Mouse (Mus musculus): ENCODE data around the gene Nfat5. TPM values are rescaled to one million over a fixed set of nuclear protein-coding genes. Genes with fewer than 3 reads are reported as not detected.

Gene Nfat5
- 10 to 100 TPM; 16.8 to 18.7 TPM for total RNA-seq (2021)
- long read RNA-seq, experiment 1, full-length matches to known transcripts, result 2 of 4 reads
- long read RNA-seq, experiment 1, partial matches to known transcripts, result 0 of 4 reads
- long read RNA-seq, experiment 1, other reads (novel, unspliced or antisense), result 2 of 4 reads
- long read RNA-seq, experiment 2, full-length matches to known transcripts, result 2 of 3 reads
- long read RNA-seq, experiment 2, partial matches to known transcripts, result 0 of 3 reads
- long read RNA-seq, experiment 2, other reads (novel, unspliced or antisense), result 1 of 3 reads

DNA sequence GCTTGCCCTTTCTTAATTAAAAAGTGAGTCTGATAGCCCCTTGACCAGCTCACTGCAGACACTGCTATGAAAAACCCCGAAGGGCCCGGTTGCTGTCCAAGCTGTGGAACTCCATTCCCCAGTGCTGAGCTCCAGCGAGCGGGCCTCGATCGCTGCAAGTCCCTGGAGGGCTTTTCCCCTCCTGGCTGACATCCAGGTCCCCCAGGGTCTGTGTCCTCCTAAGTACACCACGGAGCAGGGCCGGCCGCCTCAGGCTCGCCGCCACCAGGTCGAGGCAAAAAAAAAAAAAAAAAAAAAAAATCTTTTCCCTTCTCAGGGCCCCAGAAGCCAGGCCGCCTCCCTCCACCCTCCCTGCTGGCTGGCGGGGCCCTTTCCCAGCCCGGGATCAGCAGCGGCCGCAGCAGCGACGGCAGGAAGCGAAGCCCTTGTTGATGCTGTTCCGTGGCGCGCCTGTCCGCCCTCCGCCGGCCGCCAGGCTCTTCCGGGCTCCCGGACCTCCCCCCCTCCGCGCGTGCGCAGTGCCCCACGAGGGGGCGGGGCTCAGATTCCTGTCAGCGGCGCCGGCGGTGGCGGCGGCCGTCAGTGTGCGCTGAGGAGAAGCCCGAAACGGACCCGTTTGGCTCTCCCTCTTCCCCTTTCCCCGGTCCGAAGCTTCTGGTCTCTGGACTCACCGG is at the start of gene Nfat5:
Nfat5 (plus strand) TSS at position 543 of the 674 bp plus-strand sequence.
- intact Hi-C loops (cut with DNase I; ENCODE audit: low total_unique reads), result no loop called here
- DNase-seq, result peak; percentile 94

DNA sequence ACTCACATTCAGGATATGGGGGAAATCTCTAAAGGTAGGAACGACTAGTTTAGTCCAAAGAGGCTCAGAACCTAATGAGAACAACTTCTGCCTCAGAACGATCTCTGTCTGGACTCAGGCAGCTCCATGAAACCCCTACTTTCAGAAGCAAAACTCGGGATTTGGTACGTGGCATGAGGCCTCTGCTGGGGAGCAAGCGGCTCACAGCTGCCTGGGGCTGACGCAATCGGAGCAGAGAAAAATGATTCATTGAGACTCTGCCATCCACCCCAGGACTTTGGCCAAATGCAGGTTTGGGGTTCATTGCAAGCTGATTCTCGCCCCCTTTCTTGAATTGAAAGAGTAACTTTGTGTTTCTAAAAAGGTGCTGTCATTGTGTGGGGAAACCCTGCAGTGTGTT is 49.1 kb upstream of the Nfat5 start:
- peak; percentile 33 for DNase-seq
- intact Hi-C loops (cut with DNase I; ENCODE audit: low total_unique reads), result no loop called here

DNA sequence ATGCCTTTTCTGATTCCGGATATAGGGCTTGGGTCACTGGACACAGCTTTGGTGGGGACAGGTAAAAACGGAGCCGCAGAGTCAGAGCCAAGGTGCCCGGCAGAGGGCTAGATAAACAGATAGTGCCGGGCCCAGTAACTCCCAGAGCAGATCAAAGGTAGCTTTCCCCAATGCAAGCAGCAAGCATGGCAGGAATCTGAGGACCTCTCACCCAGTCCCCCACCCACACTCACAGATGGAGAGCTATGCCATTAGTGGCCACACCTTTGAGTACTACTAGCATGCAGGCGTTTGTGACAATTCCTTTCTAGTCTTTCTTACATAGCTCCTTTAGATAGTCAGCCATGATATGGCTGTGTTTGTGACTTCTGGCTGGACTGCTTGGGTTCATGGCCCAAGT is 44.8 kb upstream of the Nfat5 start:
- intact Hi-C loops (cut with DNase I; ENCODE audit: low total_unique reads), result no loop called here

DNA sequence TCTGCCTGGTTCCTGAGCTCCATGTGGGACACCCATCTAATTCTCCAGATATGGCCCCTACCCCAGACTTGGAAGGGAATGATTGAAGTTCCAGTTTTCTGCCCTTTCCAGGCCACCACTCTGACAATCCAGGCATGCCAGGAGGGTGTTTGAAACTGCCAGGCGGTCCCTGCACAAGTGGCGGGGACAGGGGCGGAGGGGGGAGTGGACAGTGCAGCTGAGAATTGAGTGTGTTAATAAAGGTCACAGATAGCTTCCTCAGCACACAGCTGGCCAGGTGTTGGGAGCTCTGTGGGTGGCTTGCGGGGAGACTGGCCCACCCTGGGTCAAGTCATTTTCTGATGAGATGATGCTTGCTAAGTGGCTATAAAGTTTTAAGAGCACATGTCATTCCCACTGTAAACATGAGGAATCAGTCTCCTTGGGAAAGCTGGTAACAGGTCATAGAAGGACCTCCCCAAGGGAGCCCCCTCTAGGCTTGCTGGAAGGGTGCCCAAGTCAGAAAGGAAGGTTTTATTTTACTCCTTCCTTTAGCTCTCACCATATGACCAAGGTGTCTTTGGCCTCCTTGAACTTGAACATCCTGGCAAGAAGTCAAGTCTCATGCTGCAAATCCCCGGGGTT is 41.7 kb upstream of the Nfat5 start:
- intact Hi-C loops (cut with DNase I; ENCODE audit: low total_unique reads), result no loop called here
- DNase-seq, result no peak

More for the DNA sequence above, 44.8 kb upstream of the Nfat5 start:
- no peak for DNase-seq

DNA sequence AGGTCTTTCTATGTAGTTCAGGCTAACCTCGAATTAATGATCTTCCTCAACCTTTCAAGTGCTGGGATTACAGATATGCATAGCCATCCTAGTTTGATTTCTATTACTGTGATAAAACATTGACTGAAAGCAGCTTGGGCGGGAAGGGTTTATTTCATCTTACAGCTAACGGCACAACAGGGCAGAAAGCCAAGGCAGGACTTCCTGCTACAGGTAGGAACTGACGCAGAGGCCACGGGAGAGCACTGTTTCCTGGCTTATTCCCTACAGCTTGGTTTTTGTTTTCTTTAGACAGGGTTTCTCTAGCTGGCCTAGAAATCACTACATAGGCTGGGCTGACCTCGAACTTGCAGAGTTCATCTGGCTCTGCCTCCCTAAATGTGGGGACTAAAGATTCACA is 40.1 kb upstream of the Nfat5 start:
- DNase-seq, result no peak
- intact Hi-C loops (cut with DNase I; ENCODE audit: low total_unique reads), result no loop called here

DNA sequence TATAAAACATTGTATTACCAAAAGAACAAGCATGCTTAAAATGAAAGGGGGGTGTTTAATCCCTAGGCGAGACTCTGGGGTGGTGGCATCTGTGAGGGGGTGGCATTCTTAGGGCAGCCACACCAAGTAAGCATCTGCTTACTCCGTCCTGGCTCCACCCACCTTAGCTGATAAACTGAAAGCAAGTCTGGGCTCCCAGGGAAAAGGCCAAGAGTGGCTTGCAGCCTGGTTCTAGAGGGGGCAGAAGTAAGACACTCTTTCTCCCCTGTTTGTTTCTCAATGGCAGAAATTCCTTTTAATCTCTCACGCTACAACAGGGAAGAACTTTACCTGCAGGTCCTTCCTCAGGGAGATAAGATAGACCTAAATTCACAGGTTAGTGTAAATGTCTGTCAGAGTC is 38.9 kb upstream of the Nfat5 start:
- intact Hi-C loops (cut with DNase I; ENCODE audit: low total_unique reads), result no loop called here
- no peak for DNase-seq

DNA sequence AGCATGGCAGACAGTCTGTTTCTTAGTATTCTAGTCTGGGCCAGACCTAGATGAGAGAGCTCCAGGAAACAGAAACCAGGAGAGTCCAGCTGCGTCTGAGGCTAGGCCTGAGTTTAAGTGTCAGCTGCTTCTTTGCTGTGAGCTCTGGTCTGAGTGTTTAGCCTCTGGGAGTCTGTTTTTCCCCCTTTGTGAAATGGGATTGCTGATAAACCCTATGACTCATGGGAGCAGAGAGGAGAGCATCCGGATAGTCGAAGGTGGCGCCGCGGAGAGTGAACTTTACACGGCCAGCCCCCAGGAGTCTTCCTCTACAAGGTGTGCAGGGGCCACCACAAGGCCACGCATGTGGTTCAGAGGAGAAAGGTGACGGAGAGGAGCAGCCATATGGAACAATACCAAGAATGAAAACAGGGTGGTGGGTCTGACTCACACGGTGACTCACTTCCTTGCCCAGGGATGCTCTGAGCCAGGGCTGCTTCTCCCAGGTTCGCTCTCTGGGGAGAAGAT is 38.3 kb upstream of the Nfat5 start:
- intact Hi-C loops (cut with DNase I; ENCODE audit: low total_unique reads), result no loop called here
- no peak for DNase-seq

DNA sequence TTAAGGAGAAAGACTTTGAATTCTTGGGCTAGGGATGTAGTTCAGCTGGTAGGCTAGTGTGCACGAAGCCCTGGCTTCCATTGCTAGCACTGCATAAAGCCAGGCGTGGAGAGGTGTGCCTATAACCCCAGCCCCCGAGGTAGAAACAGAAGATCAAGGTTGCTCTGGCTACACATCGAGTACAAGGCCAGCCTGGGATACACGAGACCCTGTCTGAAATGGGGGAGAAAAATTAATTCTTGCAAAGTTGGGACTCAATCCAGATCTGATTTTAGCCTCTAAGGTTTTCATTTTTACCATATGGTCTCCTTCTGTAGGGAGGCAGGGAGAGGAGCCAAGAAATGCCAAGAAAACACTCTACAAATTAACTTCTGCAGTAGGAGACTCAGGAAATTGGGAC is 36.0 kb upstream of the Nfat5 start:
- intact Hi-C loops (cut with DNase I; ENCODE audit: low total_unique reads), result no loop called here
- DNase-seq, result no peak

DNA sequence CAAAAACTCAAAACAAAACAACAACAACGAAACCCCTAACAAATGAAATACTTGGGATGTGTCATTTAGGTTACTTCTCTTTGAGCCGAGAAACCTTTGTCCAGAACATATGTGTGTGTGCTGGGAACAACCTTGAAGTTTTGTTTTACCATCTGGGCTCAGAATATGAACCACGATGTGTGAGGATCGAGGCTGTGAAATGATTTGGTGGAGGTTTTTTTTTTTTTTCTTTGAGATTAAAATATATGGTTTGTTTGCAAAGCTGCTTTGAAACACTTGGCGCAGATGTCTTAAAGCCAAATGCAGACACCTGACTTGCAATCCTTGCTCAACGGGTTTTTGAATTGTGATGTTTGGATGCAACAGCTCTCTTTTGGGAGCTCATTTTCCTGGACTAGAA is 33.1 kb upstream of the Nfat5 start:
- intact Hi-C loops (cut with DNase I; ENCODE audit: low total_unique reads), result no loop called here
- no peak for DNase-seq

DNA sequence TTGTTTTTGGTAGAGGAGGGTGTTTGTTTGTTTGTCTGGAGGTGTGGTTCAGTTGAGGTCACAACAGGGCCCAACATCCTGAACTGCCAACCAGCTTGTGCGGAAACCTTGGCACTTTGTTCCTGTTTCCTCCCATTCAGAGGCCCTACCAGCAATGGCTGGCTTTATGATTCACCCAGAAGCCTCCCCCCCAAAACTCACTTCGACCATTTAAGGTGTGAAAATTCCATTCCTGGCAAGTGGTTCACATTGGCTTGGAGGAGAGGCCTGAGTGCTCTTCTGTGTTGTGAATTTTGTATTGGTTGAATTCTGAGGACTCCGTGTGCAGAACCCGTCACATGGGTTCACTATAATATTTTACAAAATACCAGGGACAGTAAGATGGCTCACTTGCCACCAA is 32.1 kb upstream of the Nfat5 start:
- intact Hi-C loops (cut with DNase I; ENCODE audit: low total_unique reads), result no loop called here
- no peak for DNase-seq

DNA sequence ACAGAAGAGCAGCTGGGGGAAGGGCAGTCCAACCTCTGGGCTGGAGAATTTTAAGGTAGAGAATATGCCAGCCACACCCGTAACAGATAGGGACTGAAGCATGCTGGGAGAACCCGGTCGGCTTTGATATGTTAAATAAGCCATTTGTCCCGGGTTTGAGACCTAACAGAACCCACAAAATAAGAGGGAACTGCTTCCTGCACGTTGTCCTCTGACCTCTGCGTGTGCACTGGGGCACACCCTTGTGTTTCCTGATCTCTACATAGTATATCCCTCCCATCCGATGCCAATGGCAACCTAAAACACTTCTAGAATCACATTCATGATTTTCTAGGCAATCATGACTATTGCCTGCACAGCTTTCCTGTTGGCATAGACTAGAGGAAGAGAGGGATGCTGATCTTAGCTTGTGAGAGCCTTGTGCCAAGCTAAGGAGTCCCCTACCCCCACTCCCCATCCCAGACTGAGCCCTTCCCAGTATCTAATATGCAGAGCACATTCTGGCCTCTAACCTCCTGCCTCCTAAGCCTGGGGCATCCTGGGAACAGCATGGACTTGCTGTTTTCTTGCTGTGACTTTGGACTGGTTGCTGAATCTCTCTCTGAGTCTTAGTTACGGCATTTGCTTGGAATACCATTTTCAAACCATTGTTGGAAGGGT is 31.1 kb upstream of the Nfat5 start:
- no peak for DNase-seq
- intact Hi-C loops (cut with DNase I; ENCODE audit: low total_unique reads), result no loop called here

DNA sequence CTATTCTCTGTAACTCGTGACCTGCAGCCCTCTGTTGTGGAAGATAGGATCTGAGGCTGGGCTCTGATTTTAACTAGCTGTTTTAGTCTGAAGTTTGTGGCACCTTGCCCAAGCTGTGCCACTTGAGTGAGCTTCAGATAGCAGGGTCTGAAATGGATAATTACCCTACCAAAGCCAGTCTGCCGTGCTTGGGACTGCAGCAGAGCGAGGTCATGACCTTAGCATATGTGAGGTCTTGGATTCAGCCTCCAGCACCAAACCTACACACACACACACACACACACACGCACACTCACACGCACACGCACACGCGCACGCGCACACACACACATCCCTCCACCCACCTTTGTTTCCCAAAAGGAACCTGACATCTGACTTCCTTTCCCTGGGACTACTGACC is 27.5 kb upstream of the Nfat5 start:
- intact Hi-C loops (cut with DNase I; ENCODE audit: low total_unique reads), result no loop called here
- DNase-seq, result no peak

DNA sequence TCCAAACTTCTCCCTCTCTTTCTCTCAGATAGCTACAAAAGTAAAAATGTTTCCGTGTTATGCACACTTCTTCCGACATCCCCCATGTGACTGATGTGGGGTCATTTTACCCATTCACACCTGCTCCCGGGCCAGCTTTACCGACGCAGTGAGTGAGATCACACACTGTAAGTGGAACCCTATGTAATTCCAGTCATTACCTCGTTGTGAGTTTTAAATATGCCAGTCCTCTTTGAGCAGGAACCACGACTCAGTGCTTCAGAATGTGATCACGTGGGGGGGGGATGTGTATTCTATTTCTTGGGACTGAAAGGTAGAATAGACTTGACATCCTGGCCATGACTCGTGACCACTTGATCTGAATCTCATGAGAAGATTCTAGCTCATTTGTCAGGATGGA is 24.8 kb upstream of the Nfat5 start:
- no peak for DNase-seq
- intact Hi-C loops (cut with DNase I; ENCODE audit: low total_unique reads), result no loop called here

DNA sequence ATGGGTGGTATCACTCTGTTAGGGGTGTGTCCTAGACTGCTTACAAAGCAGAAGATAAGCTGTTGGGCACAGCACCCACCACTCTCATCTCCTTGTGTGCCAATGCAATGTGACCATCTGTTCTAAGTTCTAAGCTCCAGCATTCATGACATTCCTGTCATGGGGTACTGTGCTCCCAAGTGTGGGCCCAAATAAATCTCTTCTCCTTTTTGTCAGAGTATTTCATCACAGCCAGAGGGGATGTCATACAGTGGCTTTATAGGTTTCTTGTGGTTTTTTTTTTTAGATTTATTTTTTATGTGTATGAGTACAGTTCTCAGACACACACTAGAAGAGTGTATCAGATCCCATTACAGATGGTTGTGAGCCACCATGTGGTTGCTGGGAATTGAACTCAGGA is 24.1 kb upstream of the Nfat5 start:
- no peak for DNase-seq
- intact Hi-C loops (cut with DNase I; ENCODE audit: low total_unique reads), result no loop called here

DNA sequence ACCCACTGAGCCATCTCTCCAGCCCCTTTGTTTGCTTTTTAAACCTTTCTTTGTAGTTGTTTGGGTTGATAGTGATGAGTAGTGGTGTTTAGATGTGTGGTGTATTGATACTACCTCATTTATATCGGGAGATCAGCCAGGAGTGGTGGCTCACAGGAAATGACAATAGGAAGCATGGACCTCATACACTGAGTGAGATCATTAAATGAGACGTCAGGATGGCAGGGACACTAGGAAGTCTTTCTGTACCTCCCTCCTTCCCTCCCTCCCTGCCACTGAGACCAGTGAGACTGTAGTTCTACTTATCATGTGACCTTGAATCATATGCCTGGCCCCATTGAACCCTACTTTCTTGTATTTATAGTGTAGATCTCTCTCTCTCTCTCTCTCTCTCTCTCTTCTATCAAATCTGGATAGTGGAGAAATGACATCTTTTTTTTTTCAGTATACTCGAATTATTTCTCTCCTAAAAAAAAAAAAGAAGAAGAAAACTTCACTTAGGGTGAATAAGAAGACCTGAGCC is 23.6 kb upstream of the Nfat5 start:
- intact Hi-C loops (cut with DNase I; ENCODE audit: low total_unique reads), result no loop called here
- no peak for DNase-seq

DNA sequence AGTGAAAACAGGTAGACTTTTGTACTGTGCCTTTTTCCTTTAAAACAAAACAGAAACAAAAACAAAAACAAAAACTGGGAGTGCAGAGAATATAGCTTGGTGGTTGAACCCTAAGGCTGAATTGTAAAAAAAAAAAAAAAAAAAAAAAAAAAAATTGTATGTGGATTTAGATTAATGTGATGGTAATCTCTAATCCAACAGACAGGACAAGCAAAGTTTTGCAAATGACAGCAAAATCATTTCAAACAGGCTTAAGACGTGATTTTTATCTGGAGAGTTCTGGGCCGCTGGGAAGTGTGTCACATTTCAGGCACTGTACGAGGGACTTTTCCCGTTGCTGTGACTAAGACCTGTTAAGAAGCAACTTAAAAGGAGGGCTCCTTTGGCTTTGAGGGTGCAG is 23.0 kb upstream of the Nfat5 start:
- intact Hi-C loops (cut with DNase I; ENCODE audit: low total_unique reads), result no loop called here
- no peak for DNase-seq

DNA sequence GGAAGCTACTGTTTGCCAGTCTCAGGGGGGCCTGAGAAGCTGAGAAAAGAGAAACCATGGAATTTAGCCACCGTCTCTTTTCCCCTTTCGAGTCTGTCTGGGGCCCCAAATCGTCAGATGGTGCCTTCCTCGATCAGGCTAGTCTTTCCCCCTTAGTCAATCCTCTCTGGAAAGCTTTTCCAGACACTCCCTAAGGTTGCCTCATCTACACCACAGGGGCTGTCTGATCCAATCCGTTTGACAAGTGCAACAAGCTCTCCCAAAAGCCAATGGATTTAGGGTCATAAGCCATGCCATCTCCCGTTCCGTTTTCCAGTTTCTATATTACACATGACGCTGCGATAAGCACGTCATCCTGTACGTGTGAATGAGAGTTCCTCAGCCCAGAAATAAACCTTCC is 22.5 kb upstream of the Nfat5 start:
- DNase-seq, result no peak

DNA sequence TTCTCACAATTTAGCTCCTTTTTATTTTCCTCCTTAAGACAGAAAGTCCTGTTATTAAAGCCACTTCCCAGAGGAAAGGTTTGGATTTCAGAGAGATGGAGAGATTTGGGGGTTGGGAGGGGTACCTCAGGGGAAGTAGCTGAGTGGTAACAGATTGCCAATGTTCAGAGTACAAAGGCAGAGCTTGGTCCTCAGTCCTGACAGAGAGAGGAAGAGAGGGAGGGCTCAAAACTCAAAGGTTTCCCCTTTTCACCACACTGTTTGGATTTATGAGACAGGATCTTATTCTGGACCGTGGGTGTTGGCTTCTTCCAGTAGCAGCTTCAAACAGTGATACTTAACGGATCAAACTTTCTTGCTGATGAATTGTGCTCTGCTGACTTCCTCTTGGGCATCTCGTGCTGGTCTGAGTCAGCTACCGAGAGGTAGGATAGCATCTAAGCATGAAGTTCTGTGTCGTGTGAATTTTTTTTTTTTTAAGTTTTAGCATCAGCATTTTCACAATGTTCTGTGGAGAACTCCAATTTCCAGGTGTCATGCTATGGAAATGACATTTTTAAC is 15.9 kb upstream of the Nfat5 start:
- DNase-seq, result no peak
- intact Hi-C loops (cut with DNase I; ENCODE audit: low total_unique reads), result no loop called here

More for the DNA sequence above, 22.5 kb upstream of the Nfat5 start:
- intact Hi-C loops (cut with DNase I; ENCODE audit: low total_unique reads), result no loop called here

DNA sequence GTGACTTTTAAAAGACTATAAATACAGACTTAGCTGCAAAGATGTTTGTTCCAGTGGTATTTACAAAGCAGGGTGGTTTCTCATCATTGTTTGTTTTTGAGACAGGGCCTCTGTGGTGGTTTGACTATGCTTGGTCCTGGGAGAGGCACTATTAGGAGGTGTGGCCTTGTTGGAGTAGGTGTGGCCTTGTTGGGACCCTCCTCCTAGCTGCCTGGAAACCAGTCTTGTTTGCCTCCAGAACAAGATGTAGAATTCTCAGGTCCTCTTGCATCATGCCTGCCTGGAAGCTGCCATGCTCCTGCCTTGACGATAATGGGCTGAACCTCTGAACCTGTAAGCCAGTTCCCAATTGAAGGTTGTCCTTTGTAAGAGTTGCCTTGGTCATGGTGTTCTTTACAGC is 14.7 kb upstream of the Nfat5 start:
- intact Hi-C loops (cut with DNase I; ENCODE audit: low total_unique reads), result no loop called here
- no peak for DNase-seq

DNA sequence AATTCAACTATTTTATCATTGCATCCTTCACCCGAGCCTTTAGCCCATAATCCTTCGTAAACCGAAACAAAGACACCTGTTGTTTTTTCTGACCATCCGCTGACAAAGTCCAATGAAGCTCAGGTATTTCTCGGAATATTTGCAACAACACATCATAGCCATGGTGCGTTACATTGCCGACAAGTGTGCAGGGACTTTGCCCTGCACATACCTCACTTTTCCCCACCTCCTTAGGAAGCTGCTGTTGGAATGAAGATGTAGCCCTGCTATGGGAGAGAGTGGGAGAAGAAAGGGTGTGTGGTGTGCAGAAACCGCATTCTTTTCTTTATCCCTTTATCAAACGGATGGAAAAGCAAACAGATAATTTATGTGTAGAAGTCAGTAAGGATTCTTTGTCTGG is 6.6 kb upstream of the Nfat5 start:
- intact Hi-C loops (cut with DNase I; ENCODE audit: low total_unique reads), result no loop called here
- DNase-seq, result no peak

Measured in gastrocnemius, postnatal 14 days (tissue).